Mouse (Mus musculus) E14TG2a.4 (cell line): ENCODE results near the gene Ppp2r5c.

Source experiments
- H3K27me3 ChIP-seq: 2 replicates; pipeline ENCODE4 v1.6.1; 2014; ENCODE audit warnings: low read length, control low read depth; ENCODE audit not compliant: insufficient read depth
- H3K36me3 ChIP-seq: 2 replicates; pipeline ENCODE4 v1.6.1; 2014; ENCODE audit warnings: low read length, control low read depth; ENCODE audit not compliant: insufficient read depth
- H3K4me1 ChIP-seq: replicated peaks from 2 replicates; pipeline ENCODE4 v1.6.1; 2014; ENCODE audit warnings: low read depth, low read length, control low read depth
- H3K4me3 ChIP-seq: replicated peaks from 2 replicates; pipeline ENCODE4 v1.5.1; 2014; ENCODE audit warnings: mild to moderate bottlenecking, low read length
- H3K9me3 ChIP-seq: 2 replicates; pipeline ENCODE4 v1.6.1; 2014; ENCODE audit warnings: low read length, control low read depth
- CTCF ChIP-seq: conservative IDR thresholded peaks from 2 replicates; pipeline ENCODE4 v1.5.1; 2014; ENCODE audit warnings: low read length
- NANOG ChIP-seq: IDR thresholded peaks from 2 replicates; pipeline ENCODE4 v1.6.1; 2014; ENCODE audit warnings: borderline replicate concordance, low read length, mixed read lengths
- POU5F1 ChIP-seq: IDR thresholded peaks from 2 replicates; pipeline ENCODE4 v1.6.1; 2014; ENCODE audit warnings: low read length, borderline replicate concordance

The Ppp2r5c gene

DNA sequence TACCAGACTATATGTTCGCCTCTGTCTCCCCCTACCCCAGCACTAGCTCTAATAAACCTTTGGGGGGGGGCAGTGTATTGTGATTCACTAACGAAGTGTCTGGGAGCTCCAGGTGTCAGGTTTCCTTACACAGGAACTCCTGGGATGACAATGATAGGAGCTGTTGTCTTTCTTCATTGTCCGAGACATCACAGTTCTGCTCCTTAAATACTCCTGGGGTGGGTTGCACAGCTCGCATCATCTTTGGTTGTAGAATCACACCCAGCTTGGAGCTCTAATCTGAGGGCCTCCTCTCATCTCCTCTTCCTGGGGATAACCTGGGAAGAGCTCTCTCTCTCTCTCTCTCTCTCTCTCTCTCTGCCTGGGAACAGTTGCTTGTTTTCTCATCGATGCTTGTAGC lies 94.6 kb downstream of the Ppp2r5c start:
- peak overlapping the region; percentile 37; the same call in 1 of the 2 replicates for H3K4me3 ChIP-seq
- no peaks in the 10 kb centered on the region for H3K9me3 ChIP-seq
- peaks cover 80% of the 10 kb centered on the region for H3K36me3 ChIP-seq
- peak; percentile 81 for TF ChIP-seq NANOG
- no peak for TF ChIP-seq CTCF
- TF ChIP-seq POU5F1, result no peak
- no peaks in the 10 kb centered on the region for H3K27me3 ChIP-seq
- H3K4me1 ChIP-seq, result peaks cover 49% of the 10 kb centered on the region

DNA sequence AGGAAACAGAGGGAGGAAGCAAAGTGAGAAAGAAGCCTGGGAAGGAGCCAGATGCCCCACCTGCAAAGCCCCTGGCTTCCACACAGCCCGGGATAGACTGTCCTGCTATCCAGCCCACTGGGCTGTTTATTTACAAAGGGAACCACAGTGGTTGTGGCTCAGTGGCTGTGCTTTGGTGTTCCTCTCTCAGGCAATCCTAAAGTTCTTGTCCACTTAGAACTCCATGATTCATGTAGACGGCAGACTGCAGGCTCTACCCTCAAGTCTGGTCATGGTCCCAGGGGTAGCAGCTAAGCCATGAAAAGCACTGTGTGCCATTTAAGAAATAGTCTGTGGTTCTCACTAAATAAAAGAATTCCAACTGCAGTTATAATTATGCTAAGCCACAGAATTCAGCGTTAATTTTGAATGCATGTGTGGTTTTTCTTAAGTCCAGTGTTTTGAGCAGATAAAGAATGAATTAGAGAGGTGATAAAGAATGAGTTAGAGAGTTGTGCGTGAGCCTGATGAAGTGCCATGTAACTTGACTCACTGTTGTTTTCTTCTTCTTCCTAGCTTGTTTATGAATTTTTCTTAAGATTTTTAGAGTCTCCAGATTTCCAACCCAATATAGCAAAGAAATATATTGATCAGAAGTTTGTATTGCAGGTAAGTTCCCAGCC lies 98.3 kb downstream of the Ppp2r5c start:
- TF ChIP-seq NANOG (no peak), CTCF (no peak), POU5F1 (no peak)
- H3K36me3 ChIP-seq, result peaks cover 91% of the 10 kb centered on the region
- H3K4me1 ChIP-seq, result peaks cover 57% of the 10 kb centered on the region
- H3K4me3 ChIP-seq, result no peak overlapping the region
- no peaks in the 10 kb centered on the region for H3K27me3 ChIP-seq
- H3K9me3 ChIP-seq, result no peaks in the 10 kb centered on the region

DNA sequence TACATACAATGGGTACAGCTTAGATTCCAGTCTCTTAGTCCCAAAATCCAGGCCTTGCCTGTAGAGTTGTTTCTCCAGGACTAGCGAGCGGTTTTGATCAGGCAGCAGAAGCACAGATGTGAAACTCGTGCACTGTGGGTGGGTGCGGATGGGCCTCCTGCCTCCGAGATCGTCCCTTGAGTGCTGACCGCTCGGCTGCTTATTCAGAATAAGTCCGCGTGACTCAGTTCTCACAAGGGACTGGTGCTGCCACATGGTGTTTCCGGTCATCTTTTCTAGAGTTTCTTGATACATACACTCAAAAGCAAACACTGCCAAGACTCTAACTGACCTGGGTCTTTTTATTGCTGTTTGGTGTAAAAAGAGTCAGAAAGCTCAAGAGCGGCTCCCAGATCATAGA lies 100.7 kb downstream of the Ppp2r5c start:
- Histone ChIP-seq H3K4me1 (peaks cover 41% of the 10 kb centered on the region), H3K27me3 (no peaks in the 10 kb centered on the region), H3K4me3 (no peak overlapping the region), H3K9me3 (no peaks in the 10 kb centered on the region), H3K36me3 (peaks cover 95% of the 10 kb centered on the region)
- TF ChIP-seq POU5F1, result no peak

DNA sequence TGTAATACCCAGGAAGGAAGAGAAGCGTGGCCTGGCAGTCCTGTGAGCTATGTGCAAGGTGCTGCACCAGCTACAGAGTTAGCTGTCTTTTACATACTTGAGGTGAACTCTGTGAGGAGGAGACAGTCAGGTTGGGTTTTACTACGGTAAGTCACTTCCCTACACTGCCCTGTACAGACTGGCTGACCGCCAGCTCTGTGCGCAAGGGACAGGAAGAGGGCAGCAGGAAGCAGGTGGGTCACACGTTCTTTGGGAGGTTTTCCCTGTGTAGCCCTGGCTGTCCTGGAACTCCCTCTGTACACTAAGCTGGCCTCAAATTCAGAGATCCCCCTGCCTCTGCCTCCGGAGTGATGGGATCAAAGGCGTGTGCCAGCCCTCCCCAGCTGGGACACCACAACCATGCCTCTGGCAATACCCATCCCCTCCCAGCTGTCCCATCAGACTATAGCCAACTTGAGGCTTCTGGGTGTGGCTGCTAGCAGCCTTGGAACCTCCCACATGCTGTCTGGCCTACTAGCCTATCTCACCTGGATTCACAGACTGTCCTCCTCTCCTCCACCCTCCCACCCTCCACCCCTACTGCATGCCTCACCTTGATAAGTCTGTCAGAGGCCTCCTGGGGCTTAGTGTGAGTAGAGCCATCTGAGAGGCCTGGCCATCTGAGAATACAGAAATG lies 102.7 kb downstream of the Ppp2r5c start:
- TF ChIP-seq POU5F1 (no peak), NANOG (no peak), CTCF (no peak)
- Histone ChIP-seq H3K9me3 (no peaks in the 10 kb centered on the region), H3K4me1 (peaks cover 44% of the 10 kb centered on the region), H3K4me3 (no peak overlapping the region), H3K27me3 (no peaks in the 10 kb centered on the region), H3K36me3 (peaks cover 96% of the 10 kb centered on the region)

DNA sequence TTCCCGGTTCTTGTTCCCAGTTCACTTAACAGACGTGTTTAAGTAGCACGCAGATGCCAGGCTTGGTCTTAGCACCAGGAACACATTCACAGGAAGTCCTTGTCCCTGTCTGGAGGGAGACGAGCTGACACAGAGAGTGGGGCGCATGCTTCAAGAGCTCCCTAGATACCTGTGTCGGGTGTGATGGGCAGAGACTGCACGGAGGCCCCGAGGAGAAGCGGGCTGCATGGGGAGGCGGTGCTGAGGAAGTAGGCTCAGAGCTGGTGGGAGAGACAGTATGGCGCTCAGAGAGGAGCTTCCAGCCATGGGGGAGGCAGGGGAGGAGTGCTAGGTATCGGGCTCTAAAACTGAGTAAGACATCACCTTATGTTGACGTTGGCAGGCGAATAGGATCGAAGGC lies 103.4 kb downstream of the Ppp2r5c start:
- no peak overlapping the region for H3K4me3 ChIP-seq
- peaks cover 52% of the 10 kb centered on the region for H3K4me1 ChIP-seq
- H3K27me3 ChIP-seq, result no peaks in the 10 kb centered on the region
- TF ChIP-seq NANOG (no peak), POU5F1 (no peak), CTCF (no peak)
- peaks cover 96% of the 10 kb centered on the region for H3K36me3 ChIP-seq
- H3K9me3 ChIP-seq, result no peaks in the 10 kb centered on the region

DNA sequence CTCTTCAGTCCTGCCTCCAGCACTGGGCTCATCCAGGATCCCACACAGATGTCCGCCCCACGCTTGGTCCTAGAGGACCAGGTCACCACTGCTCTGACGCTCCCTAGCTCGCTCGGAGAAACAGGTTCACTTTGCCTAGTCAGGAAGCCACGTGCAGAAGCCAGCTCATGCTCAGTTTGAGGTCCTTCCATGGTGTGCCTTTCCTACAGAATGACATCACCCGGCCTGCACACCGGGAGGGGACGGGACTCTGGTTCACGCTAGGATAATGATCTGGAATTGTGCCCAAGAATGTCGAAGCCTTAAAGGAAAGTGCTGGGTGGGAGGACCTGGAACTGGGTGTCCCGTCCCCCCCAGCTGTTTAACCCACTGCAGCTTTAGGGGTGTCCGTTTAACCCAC lies 105.2 kb downstream of the Ppp2r5c start:
- peaks cover 96% of the 10 kb centered on the region for H3K36me3 ChIP-seq
- peaks cover 65% of the 10 kb centered on the region for H3K4me1 ChIP-seq
- H3K4me3 ChIP-seq, result no peak overlapping the region
- TF ChIP-seq POU5F1, result no peak
- TF ChIP-seq NANOG, result no peak
- TF ChIP-seq CTCF, result no peak
- H3K9me3 ChIP-seq, result no peaks in the 10 kb centered on the region
- H3K27me3 ChIP-seq, result no peaks in the 10 kb centered on the region

DNA sequence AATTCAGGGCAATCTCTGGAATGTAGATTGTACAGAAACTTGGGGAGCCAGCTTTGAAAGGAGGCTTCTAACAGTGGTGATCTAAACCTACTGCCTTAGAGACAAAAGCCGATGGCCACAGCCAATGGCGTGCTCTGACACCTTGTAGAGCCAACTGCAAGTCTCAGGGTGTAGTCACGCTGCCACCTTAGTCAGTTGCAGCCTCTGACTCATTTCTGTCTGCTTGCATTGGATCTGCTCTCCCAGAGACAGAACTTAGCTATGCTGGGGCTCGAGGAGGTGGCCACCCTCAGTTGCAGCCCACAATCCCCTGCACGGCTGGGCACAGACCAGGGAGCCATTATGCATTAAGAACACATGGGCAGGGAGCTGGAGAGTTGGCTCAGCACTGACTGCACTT lies 106.4 kb downstream of the Ppp2r5c start:
- peaks cover 59% of the 10 kb centered on the region for H3K4me1 ChIP-seq
- peaks cover 96% of the 10 kb centered on the region for H3K36me3 ChIP-seq
- no peaks in the 10 kb centered on the region for H3K9me3 ChIP-seq
- TF ChIP-seq POU5F1, result no peak
- TF ChIP-seq NANOG, result no peak
- no peak for TF ChIP-seq CTCF
- no peaks in the 10 kb centered on the region for H3K27me3 ChIP-seq
- no peak overlapping the region for H3K4me3 ChIP-seq

DNA sequence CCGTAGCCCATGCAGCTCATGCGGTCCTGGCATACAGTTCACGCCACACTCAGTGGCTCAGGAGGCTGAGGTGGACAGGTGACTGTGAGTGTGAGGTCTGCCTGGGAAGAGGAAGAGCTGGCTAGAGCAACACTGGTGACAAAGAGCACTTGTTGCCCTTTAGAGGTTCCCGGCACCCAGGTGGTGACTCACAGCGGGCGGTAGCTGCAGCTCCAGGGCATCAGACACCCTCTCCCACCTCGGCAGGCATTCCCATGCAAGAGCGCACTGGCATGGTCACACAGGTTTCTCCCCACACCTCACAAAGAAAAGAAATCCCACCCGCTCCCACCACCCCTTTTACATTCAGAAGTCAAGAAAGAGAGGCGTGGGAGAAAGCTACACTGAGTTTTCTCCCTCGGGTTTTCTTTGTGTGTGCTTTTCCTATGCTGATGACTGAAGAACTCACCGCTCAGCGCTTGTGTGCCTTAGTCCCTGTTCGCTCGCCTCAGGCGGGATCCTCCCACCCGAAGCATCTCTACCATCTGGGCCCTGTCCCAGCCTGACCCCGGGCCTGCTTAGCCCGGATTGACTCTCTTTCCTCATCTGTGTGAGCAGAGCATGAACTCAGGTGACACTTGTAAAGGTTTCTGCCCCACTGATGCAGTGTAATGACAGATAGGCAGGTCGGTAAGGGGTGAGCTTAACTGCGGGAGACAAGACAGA lies 108.8 kb downstream of the Ppp2r5c start:
- TF ChIP-seq CTCF (no peak), POU5F1 (no peak), NANOG (no peak)
- H3K36me3 ChIP-seq, result peaks cover 98% of the 10 kb centered on the region
- H3K9me3 ChIP-seq, result no peaks in the 10 kb centered on the region
- H3K4me3 ChIP-seq, result 0 out of 2 replicates have a peak overlapping the region, but pooled peaks have one; percentile 23
- H3K4me1 ChIP-seq, result peaks cover 45% of the 10 kb centered on the region
- no peaks in the 10 kb centered on the region for H3K27me3 ChIP-seq
